Mouse (Mus musculus) limb, embryonic 14.5 days (tissue): ENCODE results near the gene Cfap45. TPM values are rescaled to one million over a fixed set of nuclear protein-coding genes. Genes with fewer than 3 reads are reported as not detected.

Experiments used
- ATAC-seq: fragments of 200-750 bp; cut with Nextera tagmentation; 2 replicates; pipeline ENCODE4 v1.8.0; 2017; ENCODE audit warnings: low read depth, moderate number of reproducible peaks, moderate TSS enrichment; ENCODE audit not compliant: low FRiP score
- DNase-seq: peaks from one replicate; pipeline ENCODE4 v3.0.0-alpha.2; 2015; ENCODE audit warnings: low spot score
- H3K27ac ChIP-seq: fragments of 300-500 bp; sonication (generic); replicated peaks from 2 replicates; pipeline ENCODE4 v1.5.1; 2014; ENCODE audit warnings: low read depth, mild to moderate bottlenecking, low read length, moderate library complexity, mixed read lengths
- H3K27me3 ChIP-seq: fragments of 300-500 bp; sonication (generic); 2 replicates; pipeline ENCODE4 v1.6.1; 2014; ENCODE audit warnings: low read length, mixed read lengths; ENCODE audit not compliant: control insufficient read depth, insufficient read depth
- H3K36me3 ChIP-seq: fragments of 300-500 bp; sonication (generic); 2 replicates; pipeline ENCODE4 v1.6.1; 2014; ENCODE audit warnings: mild to moderate bottlenecking, low read length, moderate library complexity, mixed read lengths; ENCODE audit not compliant: control insufficient read depth, insufficient read depth
- H3K4me1 ChIP-seq: fragments of 300-500 bp; sonication (generic); 2 replicates; pipeline ENCODE4 v1.6.1; 2014; ENCODE audit warnings: antibody characterized with exemption, low read length, mixed read lengths; ENCODE audit not compliant: control insufficient read depth, insufficient read depth
- H3K4me2 ChIP-seq: fragments of 300-500 bp; sonication (generic); replicated peaks from 2 replicates; pipeline ENCODE4 v1.6.1; 2014; ENCODE audit warnings: low read depth, mild to moderate bottlenecking, low read length, moderate library complexity; ENCODE audit not compliant: severe bottlenecking
- H3K4me3 ChIP-seq: fragments of 300-500 bp; sonication (generic); replicated peaks from 2 replicates; pipeline ENCODE4 v1.5.1; 2014; ENCODE audit warnings: low read length
- H3K9ac ChIP-seq: fragments of 300-500 bp; sonication (generic); 2 replicates; pipeline ENCODE4 v1.6.1; 2014; ENCODE audit warnings: mild to moderate bottlenecking, low read depth, low read length, moderate library complexity; ENCODE audit not compliant: severe bottlenecking
- H3K9me3 ChIP-seq: fragments of 300-500 bp; sonication (generic); 2 replicates; pipeline ENCODE4 v1.6.1; 2016; ENCODE audit warnings: low read length; ENCODE audit not compliant: control insufficient read depth
- POLR2A ChIP-seq: fragments of 200-500 bp; IDR thresholded peaks from 2 replicates; pipeline ENCODE4 v1.8.0; 2012; ENCODE audit warnings: inconsistent platforms, mild to moderate bottlenecking, moderate library complexity, borderline replicate concordance; ENCODE audit not compliant: insufficient read depth, insufficient read length; ENCODE audit errors: extremely low read depth
- WGBS: fragments of 180-500 bp; shearing (Covaris S2); extraction: QIAGEN DNeasy Blood & Tissue Kit; methylation state at CpG from one replicate; pipeline ENCODE4 v1.1.7; 2014; 5-methylcytosine and 5-hydroxymethylcytosine counted together
- polyA plus RNA-seq, 2 experiments: library from polyadenylated mRNA; depleted of rRNA in 1 of 2; stranded (reverse) in 1 of 2; unstranded in 1 of 2; fragments of >200 nt; fragmentation: Nextera tagmentation in 1 of 2; extraction: Ambion mirVana in 1 of 2; gene quantifications; 2 replicates each; pipeline versions ENCODE4 v1.2.1 to v1.2.3; 2012 to 2014

Cfap45 gene
- polyA plus RNA-seq, 2 experiments, result 0.98 to 1.3 TPM

GRCm38 (mm10) chr1:172555638-172556037, 35.0 kb downstream of the Cfap45 start, which contains the start of gene Vsig8:
Gene Vsig8, plus strand, starts transcription at chr1:172555938.
- Histone ChIP-seq H3K4me2 (no peak within 1 kb of the TSS), H3K27ac (no peak within 1 kb of the TSS), H3K4me3 (no peak within 1 kb of the TSS), H3K4me1 (peaks cover 6% of the 10 kb centered on the region), H3K27me3 (peaks cover 2% of the 10 kb centered on the region; the same call in 1 of the 2 replicates), H3K9ac (no peak within 1 kb of the TSS), H3K9me3 (no peaks in the 10 kb centered on the region), H3K36me3 (no peaks in the 10 kb centered on the region)
- TF ChIP-seq POLR2A, result no peak
- no peak for DNase-seq
- ATAC-seq, result no peak
- 73% methylated on average over 11 of the region's 11 CpGs for WGBS

- ATAC-seq (peak; percentile 92), DNase-seq (peak; percentile 83)
- Histone ChIP-seq H3K9ac (peak overlapping the region; percentile 68), H3K27ac (0 out of 2 replicates have a peak overlapping the region, but pooled peaks have one; percentile 26), H3K4me2 (peak overlapping the region; percentile 95), H3K4me1 (peaks cover 7% of the 10 kb centered on the region; the same call in 1 of the 2 replicates), H3K4me3 (peak overlapping the region; percentile 69), H3K27me3 (peaks cover 27% of the 10 kb centered on the region), H3K36me3 (no peaks in the 10 kb centered on the region), H3K9me3 (no peaks in the 10 kb centered on the region)
- TF ChIP-seq POLR2A, result 0 out of 2 replicates have a peak, but pooled peaks have one; percentile 17
- WGBS, result under 1% methylated on average over 62 of the region's 66 CpGs
Measured at GRCm38 (mm10) chr1:172562641-172563464, 42.3 kb downstream of the Cfap45 start.

DNA sequence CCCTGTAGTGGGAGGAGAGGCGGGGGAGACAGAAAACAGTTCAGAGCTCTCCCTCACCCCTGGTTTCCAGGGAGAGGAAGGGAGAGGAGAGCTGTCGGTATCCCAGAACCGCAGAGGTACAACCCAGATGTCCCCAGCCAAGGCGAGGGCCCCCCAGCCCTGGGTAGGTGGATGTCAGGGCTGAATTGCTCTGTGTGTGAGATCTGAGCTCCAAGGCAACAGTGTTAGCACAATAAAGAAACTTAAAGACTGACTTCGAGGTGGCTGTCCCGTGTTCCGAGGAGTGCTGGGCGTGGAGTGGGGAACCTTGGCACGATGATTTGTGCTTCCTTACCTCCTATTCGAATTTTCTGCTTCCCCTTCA, 42.8 kb downstream of the Cfap45 start:
- Histone ChIP-seq H3K27me3 (peaks cover 27% of the 10 kb centered on the region), H3K9me3 (no peaks in the 10 kb centered on the region), H3K4me3 (peak overlapping the region; percentile 69), H3K27ac (no peak overlapping the region), H3K4me1 (peaks cover 8% of the 10 kb centered on the region; the same call in 1 of the 2 replicates), H3K9ac (peak overlapping the region; percentile 68), H3K4me2 (peak overlapping the region; percentile 95), H3K36me3 (no peaks in the 10 kb centered on the region)
- TF ChIP-seq POLR2A, result no peak
- ATAC-seq (no peak; the same call in 1 of the 2 replicates), DNase-seq (no peak)
- 4% methylated on average over 9 of the region's 10 CpGs for WGBS

- no peak for DNase-seq
- Histone ChIP-seq H3K4me1 (peaks cover 11% of the 10 kb centered on the region; the same call in 1 of the 2 replicates), H3K4me3 (no peak overlapping the region), H3K36me3 (no peaks in the 10 kb centered on the region), H3K4me2 (no peak overlapping the region), H3K27ac (no peak overlapping the region), H3K9me3 (no peaks in the 10 kb centered on the region), H3K9ac (no peak overlapping the region), H3K27me3 (peaks cover 20% of the 10 kb centered on the region)
- 75% methylated on average over 3 of the region's 3 CpGs for WGBS
- no peak for TF ChIP-seq POLR2A
- ATAC-seq, result no peak
Measured at GRCm38 (mm10) chr1:172566131-172566530, 45.5 kb downstream of the Cfap45 start.

DNA sequence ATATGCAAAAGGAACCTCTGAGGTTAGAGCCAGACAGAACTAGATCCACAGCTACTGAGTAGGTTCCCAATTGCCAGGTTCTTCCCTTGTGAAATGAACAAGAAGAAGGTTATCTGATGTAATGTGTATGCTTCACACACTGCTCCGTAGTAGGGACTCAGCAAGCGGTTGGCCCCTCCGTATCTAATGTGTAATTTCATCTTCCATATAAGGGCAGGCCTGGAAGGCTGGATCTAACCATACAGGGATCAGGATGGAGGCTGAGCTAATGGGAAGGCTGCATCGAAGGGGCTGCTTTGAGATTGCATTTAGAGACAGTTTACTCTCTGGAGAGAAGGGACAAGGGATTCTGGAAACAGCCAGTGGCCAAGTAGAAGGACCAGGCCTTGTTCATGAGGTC, 47.2 kb downstream of the Cfap45 start:
- H3K4me3 ChIP-seq, result no peak overlapping the region
- WGBS, result 54% methylated on average over 4 of the region's 4 CpGs
- ATAC-seq, result no peak

More for the DNA sequence above, 47.2 kb downstream of the Cfap45 start:
- peaks cover 3% of the 10 kb centered on the region; the same call in 1 of the 2 replicates for H3K27me3 ChIP-seq
- TF ChIP-seq POLR2A, result no peak
- 0 out of 2 replicates have a peak, but pooled peaks cover 4% of the 10 kb centered on the region for H3K4me1 ChIP-seq
- H3K27ac ChIP-seq, result no peak overlapping the region
- H3K36me3 ChIP-seq, result no peaks in the 10 kb centered on the region
- DNase-seq, result peak; percentile 12
- H3K4me2 ChIP-seq, result no peak overlapping the region
- no peaks in the 10 kb centered on the region for H3K9me3 ChIP-seq
- no peak overlapping the region for H3K9ac ChIP-seq
